Mouse (Mus musculus): ENCODE results near the gene Fam71f2.

Fam71f2 gene

GRCm38 (mm10) chr6:29279293-29279692, at the start of gene Fam71f2:
Gene Fam71f2 (plus strand): TSS chr6:29279593.
- no peak for DNase-seq (ENCODE audit: low read depth, low spot score)

GRCm38 (mm10) chr6:29230386-29230785, 49.0 kb upstream of the Fam71f2 start:
- DNase-seq (ENCODE audit: low read depth, low spot score), result no peak

- DNase-seq (ENCODE audit: low read depth, low spot score), result no peak
These were observed 47.6 kb upstream of the Fam71f2 start for GRCm38 (mm10) chr6:29231799-29232198.

GRCm38 (mm10) chr6:29232321-29232720, 47.1 kb upstream of the Fam71f2 start:
- DNase-seq (ENCODE audit: low read depth, low spot score), result no peak

- DNase-seq (ENCODE audit: low read depth, low spot score), result no peak
These were observed 45.7 kb upstream of the Fam71f2 start for GRCm38 (mm10) chr6:29233710-29234109.

GRCm38 (mm10) chr6:29234272-29234671, 45.1 kb upstream of the Fam71f2 start:
- DNase-seq (ENCODE audit: low read depth, low spot score), result no peak

- no peak for DNase-seq (ENCODE audit: low read depth, low spot score)
These were observed 38.6 kb upstream of the Fam71f2 start for GRCm38 (mm10) chr6:29240806-29241205.

GRCm38 (mm10) chr6:29241697-29242096, 37.7 kb upstream of the Fam71f2 start:
- DNase-seq (ENCODE audit: low read depth, low spot score), result no peak

GRCm38 (mm10) chr6:29242265-29242664, 37.1 kb upstream of the Fam71f2 start:
- DNase-seq (ENCODE audit: low read depth, low spot score), result no peak

- DNase-seq (ENCODE audit: low read depth, low spot score), result no peak
These were observed 33.9 kb upstream of the Fam71f2 start for GRCm38 (mm10) chr6:29245272-29246120.

- no peak for DNase-seq (ENCODE audit: low read depth, low spot score)
These were observed 33.2 kb upstream of the Fam71f2 start for GRCm38 (mm10) chr6:29246183-29246582.

- DNase-seq (ENCODE audit: low read depth, low spot score), result no peak
These were observed 32.8 kb upstream of the Fam71f2 start for GRCm38 (mm10) chr6:29246585-29246984.

- DNase-seq (ENCODE audit: low read depth, low spot score), result no peak
These were observed 32.3 kb upstream of the Fam71f2 start for GRCm38 (mm10) chr6:29247072-29247471.

GRCm38 (mm10) chr6:29259418-29259817, 20.0 kb upstream of the Fam71f2 start:
- no peak for DNase-seq (ENCODE audit: low read depth, low spot score)

- DNase-seq (ENCODE audit: low read depth, low spot score), result no peak
These were observed 17.6 kb upstream of the Fam71f2 start for GRCm38 (mm10) chr6:29261831-29262230.

GRCm38 (mm10) chr6:29263650-29264455, 15.5 kb upstream of the Fam71f2 start:
- DNase-seq (ENCODE audit: low read depth, low spot score), result peak; percentile 45

GRCm38 (mm10) chr6:29264456-29264781, 15.0 kb upstream of the Fam71f2 start:
- DNase-seq (ENCODE audit: low read depth, low spot score), result no peak

GRCm38 (mm10) chr6:29266936-29267335, 12.5 kb upstream of the Fam71f2 start:
- no peak for DNase-seq (ENCODE audit: low read depth, low spot score)

- no peak for DNase-seq (ENCODE audit: low read depth, low spot score)
These were observed 10.3 kb upstream of the Fam71f2 start for GRCm38 (mm10) chr6:29269006-29269668.

GRCm38 (mm10) chr6:29270961-29271360, 8.4 kb upstream of the Fam71f2 start:
- DNase-seq (ENCODE audit: low read depth, low spot score), result no peak

- peak; percentile 87 for DNase-seq (ENCODE audit: low read depth, low spot score)
These were observed 6.9 kb upstream of the Fam71f2 start, which contains the start of gene Hilpda for GRCm38 (mm10) chr6:29272312-29273072. Gene Hilpda (plus strand): TSS chr6:29272488.
